Mouse (Mus musculus) erythroblast, embryonic 14.5 days (primary cell): Measurements from ENCODE around the gene Arhgap35.

Experiments used
- GATA1 ChIP-seq: IDR thresholded peaks from 2 replicates; pipeline ENCODE4 v1.6.1; 2012; ENCODE audit warnings: low read length, inconsistent platforms, mixed read lengths
- TAL1 ChIP-seq: IDR thresholded peaks from 3 replicates; pipeline ENCODE4 v1.6.1; 2012; ENCODE audit warnings: low read length, inconsistent platforms, mixed read lengths

GRCm38 (mm10) chr7:16604141-16604540, 10.7 kb downstream of the Arhgap35 start:
- TF ChIP-seq GATA1 (no peak), TAL1 (no peak)
